Mouse (Mus musculus) midbrain, embryonic 16.5 days (tissue): Measurements from ENCODE around the gene Pid1. TPM values are rescaled to one million over a fixed set of nuclear protein-coding genes. Genes with fewer than 3 reads are reported as not detected.

Experiments
- ATAC-seq: fragments of 200-750 bp; cut with Nextera tagmentation; 2 replicates; pipeline ENCODE4 v1.8.0; 2017; ENCODE audit warnings: moderate TSS enrichment
- H3K27ac ChIP-seq: fragments of 300-500 bp; sonication (generic); 2 replicates; pipeline ENCODE4 v1.5.1; 2014; ENCODE audit warnings: mild to moderate bottlenecking, low read length, mixed read lengths
- H3K27me3 ChIP-seq: fragments of 300-500 bp; sonication (generic); 2 replicates; pipeline ENCODE4 v1.6.1; 2014; ENCODE audit warnings: low read depth, low read length, mixed read lengths; ENCODE audit not compliant: control insufficient read depth, insufficient read depth
- H3K36me3 ChIP-seq: fragments of 300-500 bp; sonication (generic); 2 replicates; pipeline ENCODE4 v1.6.1; 2014; ENCODE audit warnings: mild to moderate bottlenecking, low read length, moderate library complexity, mixed read lengths; ENCODE audit not compliant: control insufficient read depth, insufficient read depth
- H3K4me1 ChIP-seq: fragments of 300-500 bp; sonication (generic); 2 replicates; pipeline ENCODE4 v1.6.1; 2014; ENCODE audit warnings: mild to moderate bottlenecking, low read length, mixed read lengths; ENCODE audit not compliant: control insufficient read depth, insufficient read depth
- H3K4me2 ChIP-seq: fragments of 300-500 bp; sonication (generic); 2 replicates; pipeline ENCODE4 v1.6.1; 2014; ENCODE audit warnings: mild to moderate bottlenecking, low read length, mixed read lengths
- H3K4me3 ChIP-seq: fragments of 300-500 bp; sonication (generic); 2 replicates; pipeline ENCODE4 v1.5.1; 2014; ENCODE audit warnings: low read depth, mild to moderate bottlenecking, low read length, moderate library complexity, mixed read lengths
- H3K9ac ChIP-seq: fragments of 300-500 bp; sonication (generic); 2 replicates; pipeline ENCODE4 v1.6.1; 2014; ENCODE audit warnings: low read depth, low read length, mixed read lengths
- H3K9me3 ChIP-seq: fragments of 300-500 bp; sonication (generic); replicated peaks from 2 replicates; pipeline ENCODE4 v1.6.1; 2014; ENCODE audit warnings: mild to moderate bottlenecking, low read length, mixed read lengths; ENCODE audit not compliant: control insufficient read depth, poor library complexity, severe bottlenecking
- WGBS: fragments of 180-500 bp; shearing (Covaris S2); extraction: QIAGEN DNeasy Blood & Tissue Kit; methylation state at CpG from one replicate; pipeline ENCODE4 v1.1.7; 2014; 5-methylcytosine and 5-hydroxymethylcytosine counted together
- polyA plus RNA-seq: library from polyadenylated mRNA; unstranded; fragments of >200 nt; fragmentation: Nextera tagmentation; extraction: Ambion mirVana; gene quantifications from 2 replicates; pipeline ENCODE4 v1.2.1, GENCODE M21; 2015

The Pid1 gene
- polyA plus RNA-seq, 1 experiment from 2014 or later: 82.7 TPM

DNA sequence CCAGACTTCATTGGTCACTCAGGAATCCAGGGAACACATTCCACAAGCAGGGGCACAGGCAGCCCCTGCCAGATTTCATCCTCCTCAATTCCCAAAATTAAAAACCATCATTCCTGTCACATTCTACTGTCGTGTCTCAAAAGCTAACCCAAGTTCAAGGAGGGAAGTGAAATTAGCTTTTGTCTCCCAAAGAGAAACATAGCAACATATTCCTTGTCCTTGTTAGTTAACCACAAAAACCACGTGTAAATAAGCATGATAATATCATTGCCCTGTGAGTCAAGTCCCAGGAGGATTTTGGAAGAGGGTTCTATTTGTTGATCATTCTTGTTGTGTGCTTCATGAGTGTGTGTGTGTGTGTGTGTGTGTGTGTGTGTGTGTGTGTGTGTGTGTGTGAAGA is 164.1 kb downstream of the Pid1 start:
- no peaks in the 10 kb centered on the region for H3K4me1 ChIP-seq
- no peak for ATAC-seq
- H3K36me3 ChIP-seq: no peaks in the 10 kb centered on the region
- H3K4me2 ChIP-seq: no peak overlapping the region
- H3K4me3 ChIP-seq: no peak overlapping the region
- no peaks in the 10 kb centered on the region for H3K27me3 ChIP-seq
- H3K9me3 ChIP-seq: no peaks in the 10 kb centered on the region
- 61% methylated on average over 2 of the region's 2 CpGs for WGBS
- H3K9ac ChIP-seq: no peak overlapping the region
- no peak overlapping the region for H3K27ac ChIP-seq

DNA sequence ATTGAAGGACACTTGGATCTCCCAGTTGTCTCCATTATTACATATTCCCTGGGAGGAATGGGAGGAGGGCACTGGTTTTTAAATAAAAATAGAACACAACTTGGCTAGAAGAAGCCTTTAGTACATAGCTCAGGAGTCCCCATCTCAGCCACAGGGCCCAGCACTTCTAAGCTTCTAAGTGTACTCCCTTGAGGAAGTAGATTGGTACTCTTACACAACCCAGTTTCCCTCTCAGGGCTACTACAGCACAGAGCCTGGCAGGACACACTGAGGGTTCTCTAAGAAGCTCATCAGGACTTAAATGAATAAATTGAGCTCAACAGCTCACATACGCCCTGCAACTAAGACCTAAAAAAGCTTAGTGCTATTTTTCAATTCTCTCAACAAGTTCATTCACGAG is 165.1 kb downstream of the Pid1 start:
- H3K27me3 ChIP-seq: no peaks in the 10 kb centered on the region
- H3K9ac ChIP-seq: no peak overlapping the region
- WGBS: 75% methylated on average over 2 of the region's 2 CpGs
- no peak overlapping the region for H3K27ac ChIP-seq
- H3K9me3 ChIP-seq: no peaks in the 10 kb centered on the region
- H3K4me3 ChIP-seq: no peak overlapping the region
- H3K4me2 ChIP-seq: no peak overlapping the region
- H3K4me1 ChIP-seq: no peaks in the 10 kb centered on the region
- ATAC-seq: no peak
- no peaks in the 10 kb centered on the region for H3K36me3 ChIP-seq

DNA sequence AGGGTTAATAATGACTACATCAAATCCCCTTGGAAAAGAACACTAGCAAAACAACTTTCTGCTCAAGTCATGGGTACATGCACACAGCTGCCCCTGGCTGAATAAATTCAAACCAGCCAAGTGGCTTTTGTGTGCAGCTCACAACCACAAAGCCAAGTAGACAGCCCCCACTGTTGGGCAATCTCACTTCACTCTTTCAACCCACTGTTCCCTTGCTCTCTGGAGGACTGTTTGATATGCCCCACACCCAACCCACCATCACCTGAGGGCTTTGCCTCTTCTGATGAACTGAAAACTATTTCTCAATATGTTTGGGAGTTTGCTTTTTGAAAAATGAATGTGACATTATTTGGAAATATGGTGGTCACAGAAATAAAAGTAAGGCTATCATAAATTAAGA is 171.8 kb downstream of the Pid1 start:
- H3K27ac ChIP-seq: no peak overlapping the region
- H3K4me2 ChIP-seq: no peak overlapping the region
- no peaks in the 10 kb centered on the region for H3K36me3 ChIP-seq
- H3K4me3 ChIP-seq: no peak overlapping the region
- H3K27me3 ChIP-seq: no peaks in the 10 kb centered on the region
- no peak for ATAC-seq
- H3K4me1 ChIP-seq: no peaks in the 10 kb centered on the region
- no peaks in the 10 kb centered on the region for H3K9me3 ChIP-seq
- no peak overlapping the region for H3K9ac ChIP-seq

DNA sequence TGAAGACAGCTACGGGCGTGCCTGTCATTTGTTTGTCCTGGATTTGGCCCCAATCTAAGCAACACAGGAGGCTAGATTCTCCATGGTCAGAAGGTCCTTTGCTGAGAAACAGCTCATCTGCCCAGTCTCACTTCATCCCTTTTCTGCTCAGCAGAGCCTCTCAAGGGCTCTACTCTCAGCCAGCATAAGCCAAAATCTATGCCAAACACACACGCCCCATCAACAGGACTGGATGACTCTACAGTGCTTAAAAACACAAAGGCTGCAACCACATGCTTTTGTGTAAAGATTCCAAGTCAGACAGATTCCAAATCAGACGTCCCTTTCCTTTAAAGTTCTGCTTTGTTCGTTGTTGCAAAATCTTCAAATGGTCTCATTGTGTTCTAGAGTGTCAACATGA is 174.5 kb downstream of the Pid1 start:
- 82% methylated on average over 5 of the region's 5 CpGs for WGBS
- Histone ChIP-seq H3K36me3 (no peaks in the 10 kb centered on the region), H3K27ac (no peak overlapping the region), H3K9me3 (no peaks in the 10 kb centered on the region), H3K4me2 (no peak overlapping the region), H3K4me3 (no peak overlapping the region), H3K9ac (no peak overlapping the region), H3K4me1 (no peaks in the 10 kb centered on the region), H3K27me3 (no peaks in the 10 kb centered on the region)
- ATAC-seq: no peak

DNA sequence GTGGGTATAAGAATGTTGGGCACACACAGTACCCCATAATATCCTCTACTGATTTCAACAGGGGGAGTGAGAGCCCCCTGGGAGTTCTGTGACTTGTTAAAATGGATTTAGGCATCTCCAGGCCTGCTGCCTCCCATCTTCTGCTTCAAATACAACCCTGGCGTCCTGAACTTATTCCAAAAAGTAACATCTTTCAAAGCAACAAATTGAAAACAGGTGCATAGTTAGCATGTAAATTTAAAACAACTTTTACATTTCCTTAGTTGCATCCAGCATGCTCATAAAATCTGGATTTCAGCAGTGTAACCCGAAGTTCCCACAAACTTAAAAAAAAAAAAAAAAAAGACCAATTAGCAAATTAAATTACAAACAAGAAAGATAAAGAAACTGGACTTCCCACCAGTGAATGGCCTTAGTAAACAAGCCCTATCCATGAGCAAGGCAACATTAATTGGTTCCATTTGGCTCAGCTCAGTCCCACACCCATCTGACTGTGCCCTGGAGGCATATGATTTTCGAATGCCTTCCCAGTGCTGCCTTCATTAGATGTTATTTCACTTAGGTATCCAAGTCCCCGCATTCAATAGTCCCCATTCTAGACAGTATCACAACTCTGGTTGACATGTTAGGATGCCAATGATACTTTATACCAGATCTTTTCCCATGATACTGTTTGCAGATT is 177.1 kb downstream of the Pid1 start:
- Histone ChIP-seq H3K27me3 (no peaks in the 10 kb centered on the region), H3K36me3 (no peaks in the 10 kb centered on the region), H3K4me2 (no peak overlapping the region), H3K9me3 (no peaks in the 10 kb centered on the region), H3K4me3 (no peak overlapping the region), H3K9ac (no peak overlapping the region), H3K4me1 (no peaks in the 10 kb centered on the region), H3K27ac (no peak overlapping the region)
- ATAC-seq: no peak
- WGBS: 77% methylated on average over 4 of the region's 4 CpGs

DNA sequence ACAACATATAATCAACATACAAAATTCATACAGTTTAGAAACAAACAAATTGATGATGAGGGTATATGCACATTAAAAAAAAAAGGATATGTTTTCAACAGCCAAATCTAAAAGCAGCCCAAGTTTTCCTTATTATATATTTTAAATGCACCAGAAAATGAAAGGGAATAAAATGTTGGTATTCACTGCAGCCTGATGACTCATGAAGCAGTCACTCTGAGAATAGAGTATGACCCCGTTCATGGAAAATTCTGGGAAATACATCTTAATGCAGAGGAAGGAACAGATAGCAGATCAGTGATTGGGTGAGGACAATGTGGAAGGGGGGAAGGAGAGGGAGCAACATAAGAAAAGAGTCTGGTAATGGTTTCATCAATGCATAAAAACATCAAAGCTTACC is 186.3 kb downstream of the Pid1 start:
- 58% methylated on average over 1 of the region's 1 CpGs for WGBS
- H3K4me1 ChIP-seq: peaks cover 10% of the 10 kb centered on the region; the same call in 1 of the 2 replicates
- H3K9me3 ChIP-seq: no peaks in the 10 kb centered on the region
- H3K36me3 ChIP-seq: no peaks in the 10 kb centered on the region
- ATAC-seq: no peak
- H3K4me2 ChIP-seq: no peak overlapping the region
- H3K4me3 ChIP-seq: no peak overlapping the region
- no peak overlapping the region for H3K9ac ChIP-seq
- H3K27me3 ChIP-seq: no peaks in the 10 kb centered on the region
- H3K27ac ChIP-seq: no peak overlapping the region

DNA sequence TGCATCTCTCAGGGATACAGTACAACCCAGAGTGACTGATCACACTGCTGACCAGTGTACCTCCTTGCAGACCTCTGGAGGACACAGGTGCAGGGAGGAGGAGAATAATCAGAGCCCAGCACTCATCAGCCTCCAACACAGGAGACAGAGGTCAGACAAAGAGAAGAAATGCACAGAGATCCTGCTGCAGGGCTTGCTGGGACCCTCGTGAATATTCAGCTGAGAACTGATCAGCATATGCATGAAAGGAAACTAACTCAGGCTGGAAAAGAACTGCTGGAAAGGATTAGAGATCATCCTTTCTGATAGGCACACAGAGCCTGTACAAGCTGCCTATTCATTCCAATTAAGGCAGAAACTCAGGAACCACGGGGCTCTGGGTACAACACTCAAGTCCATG is 186.9 kb downstream of the Pid1 start:
- WGBS: 4% methylated on average over 2 of the region's 2 CpGs
- H3K4me1 ChIP-seq: peaks cover 11% of the 10 kb centered on the region; the same call in 1 of the 2 replicates
- no peaks in the 10 kb centered on the region for H3K9me3 ChIP-seq
- H3K9ac ChIP-seq: no peak overlapping the region
- no peaks in the 10 kb centered on the region for H3K27me3 ChIP-seq
- no peaks in the 10 kb centered on the region for H3K36me3 ChIP-seq
- ATAC-seq: peak; percentile 86
- H3K4me3 ChIP-seq: no peak overlapping the region
- H3K27ac ChIP-seq: peak overlapping the region; percentile 28
- no peak overlapping the region for H3K4me2 ChIP-seq

DNA sequence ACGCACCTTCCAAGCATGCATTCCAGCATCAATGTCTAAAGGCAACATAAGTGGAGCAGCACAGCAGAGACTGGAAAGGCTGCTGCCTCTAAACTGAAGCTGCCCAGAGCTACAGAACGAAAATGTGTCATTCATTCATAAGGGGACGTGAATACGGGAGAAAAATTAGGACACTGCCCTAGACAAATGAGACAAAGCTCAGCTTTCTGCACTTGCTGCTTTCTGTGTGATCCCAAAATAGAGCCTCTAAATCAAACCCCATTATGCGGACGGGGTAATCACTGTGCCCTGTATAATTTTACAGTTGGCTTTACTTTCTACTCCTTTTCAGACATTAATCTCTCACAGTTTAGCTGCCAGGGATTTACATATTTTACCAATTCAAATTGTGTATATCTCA is 191.0 kb downstream of the Pid1 start:
- 28% methylated on average over 6 of the region's 6 CpGs for WGBS
- no peak for ATAC-seq
- no peak overlapping the region for H3K4me3 ChIP-seq

DNA sequence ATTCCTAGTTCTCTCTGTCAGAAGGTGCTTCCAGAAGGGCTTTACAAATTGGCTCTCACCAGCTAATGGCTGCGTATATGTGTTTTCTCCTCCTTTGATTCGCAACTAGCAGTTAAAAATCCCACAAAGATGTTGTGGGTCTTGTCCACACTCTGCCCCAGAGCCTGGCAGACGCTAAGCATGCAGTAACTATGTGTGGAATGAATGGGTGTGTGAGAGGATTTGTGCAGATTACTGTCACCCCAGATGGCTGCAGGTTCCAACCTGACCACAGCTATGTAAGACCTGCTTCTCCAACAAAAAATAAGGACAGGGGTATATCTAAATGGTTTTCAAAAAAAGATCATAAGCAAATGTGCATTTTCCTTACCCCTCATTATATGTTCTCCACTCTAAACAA is 206.2 kb downstream of the Pid1 start:
- Histone ChIP-seq H3K4me2 (no peak overlapping the region), H3K36me3 (no peaks in the 10 kb centered on the region), H3K9ac (no peak overlapping the region), H3K27ac (no peak overlapping the region), H3K9me3 (no peaks in the 10 kb centered on the region), H3K27me3 (no peaks in the 10 kb centered on the region), H3K4me1 (0 out of 2 replicates have a peak, but pooled peaks cover 3% of the 10 kb centered on the region), H3K4me3 (no peak overlapping the region)
- no peak for ATAC-seq
- 87% methylated on average over 3 of the region's 3 CpGs for WGBS

More for the DNA sequence above, 191.0 kb downstream of the Pid1 start:
- no peak overlapping the region for H3K27ac ChIP-seq
- H3K4me2 ChIP-seq: no peak overlapping the region
- no peaks in the 10 kb centered on the region for H3K9me3 ChIP-seq
- no peak overlapping the region for H3K9ac ChIP-seq
- no peaks in the 10 kb centered on the region for H3K36me3 ChIP-seq
- H3K4me1 ChIP-seq: peaks cover 11% of the 10 kb centered on the region; the same call in 1 of the 2 replicates
- no peaks in the 10 kb centered on the region for H3K27me3 ChIP-seq
